Mouse (Mus musculus) heart, postnatal 14 days (tissue): ENCODE data around the gene Zscan21. TPM values are rescaled to one million over a fixed set of nuclear protein-coding genes. Genes with fewer than 3 reads are reported as not detected.

Experiments
- DNase-seq, 2 experiments: peaks; one replicate each; pipeline ENCODE4 v3.0.0; 2021 to 2022
- intact Hi-C: fragments of 180-260 bp; cut with DNase I; formaldehyde crosslinking; loops from one replicate; pipeline ENCODE4 v1.15.1; 2025
- long read RNA-seq, 2 experiments: library from polyadenylated mRNA; stranded (forward); transcript quantifications; one replicate each; pipeline ENCODE4 v2.0.0; 2021
- total RNA-seq, 2 experiments: library from RNA; stranded (reverse); gene quantifications; 2 replicates each; pipeline ENCODE4 v1.2.3; 2021

The Zscan21 gene
- total RNA-seq = 10 to 100 TPM; 13.7 to 14.2 TPM
- long read RNA-seq, experiment 1, transcript Zscan21-204 (4 exons, 2,204 nt) = minor isoform, 7 of 26 reads
- long read RNA-seq, experiment 1, transcript Zscan21-201 (5 exons, 2,252 nt) = major isoform, 10 of 26 reads
- long read RNA-seq, experiment 1, transcript Zscan21-205 (5 exons, 2,310 nt) = minor isoform, 6 of 26 reads
- long read RNA-seq, experiment 1, partial matches to known transcripts = 0 of 26 reads
- long read RNA-seq, experiment 1, other reads (novel, unspliced or antisense) = 1 of 26 reads
- long read RNA-seq, experiment 2, transcript Zscan21-205 (5 exons, 2,310 nt) = minor isoform, 5 of 23 reads
- long read RNA-seq, experiment 2, transcript Zscan21-204 (4 exons, 2,204 nt) = major isoform, 12 of 23 reads
- long read RNA-seq, experiment 2, partial matches to known transcripts = 0 of 23 reads
- long read RNA-seq, experiment 2, other reads (novel, unspliced or antisense) = 0 of 23 reads

DNA sequence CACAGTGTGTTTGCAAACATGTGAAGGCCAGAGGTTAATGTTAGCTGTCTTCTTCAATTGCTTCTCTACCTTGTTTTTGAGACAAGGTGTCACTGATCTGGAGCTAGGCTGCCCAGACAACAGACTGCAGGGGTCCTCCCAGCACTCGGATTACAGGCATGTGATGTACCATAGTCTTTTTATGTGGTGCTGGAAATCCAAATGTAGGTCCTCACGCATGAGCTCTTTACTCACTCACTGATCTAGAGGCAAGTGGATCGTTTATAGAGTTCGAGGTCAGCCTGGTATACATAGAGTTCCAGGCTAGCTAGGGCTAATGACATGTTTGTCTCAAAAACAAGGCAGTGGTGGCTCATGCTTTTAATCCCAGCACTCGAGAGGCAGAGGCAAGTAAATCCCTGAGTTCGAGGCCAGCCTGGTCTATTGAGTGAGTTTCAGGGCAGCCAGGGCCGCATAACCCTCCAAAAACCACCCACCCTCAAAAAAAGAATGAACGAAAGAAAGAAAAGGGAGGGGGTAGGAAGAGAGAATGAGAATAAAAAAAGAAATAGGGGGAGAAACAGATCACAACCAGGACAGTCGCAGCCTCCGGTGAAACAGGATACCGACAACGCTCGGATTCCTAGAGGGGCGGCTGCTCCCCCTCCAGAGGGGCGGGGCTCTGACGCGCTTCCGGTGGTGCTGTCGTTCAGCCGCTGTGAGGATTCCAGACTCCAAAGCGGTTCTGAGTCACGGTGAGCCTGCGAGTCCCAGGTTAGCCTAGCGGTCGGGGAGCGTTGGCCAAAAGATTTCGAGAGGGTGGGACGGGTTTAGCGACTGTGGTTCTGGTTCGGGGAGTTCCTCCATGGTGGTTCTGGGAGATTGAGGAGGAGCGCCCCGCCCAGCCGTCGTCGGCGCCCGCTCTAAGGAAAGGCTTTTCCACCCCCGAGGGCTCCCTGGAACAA is at the start of gene Zscan21:
Gene Zscan21 (plus strand): TSS at position 649 of the 944 bp plus-strand sequence.
- peak; percentile 90 to 93 for DNase-seq
- intact Hi-C loops = no loop called here

DNA sequence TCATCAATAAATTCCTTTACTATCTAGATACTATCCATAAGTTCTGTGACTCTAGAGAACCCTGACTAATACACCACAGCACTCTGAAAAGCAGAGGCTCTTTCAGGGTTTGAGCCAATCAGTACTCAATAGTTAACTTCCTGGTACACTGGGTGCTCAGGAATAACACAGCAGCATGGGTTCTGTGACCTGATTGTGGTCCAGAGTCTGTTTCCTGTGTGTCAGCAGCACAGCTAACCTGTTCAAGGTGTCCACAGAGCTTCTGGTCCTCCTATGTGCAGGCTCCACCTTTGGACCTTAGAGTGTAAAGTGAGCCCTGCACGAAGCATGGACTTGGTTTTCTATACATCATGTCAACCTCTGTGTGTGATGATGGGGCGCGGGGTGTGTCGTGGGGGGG is 42.9 kb upstream of the Zscan21 start:
- intact Hi-C loops = no loop called here

DNA sequence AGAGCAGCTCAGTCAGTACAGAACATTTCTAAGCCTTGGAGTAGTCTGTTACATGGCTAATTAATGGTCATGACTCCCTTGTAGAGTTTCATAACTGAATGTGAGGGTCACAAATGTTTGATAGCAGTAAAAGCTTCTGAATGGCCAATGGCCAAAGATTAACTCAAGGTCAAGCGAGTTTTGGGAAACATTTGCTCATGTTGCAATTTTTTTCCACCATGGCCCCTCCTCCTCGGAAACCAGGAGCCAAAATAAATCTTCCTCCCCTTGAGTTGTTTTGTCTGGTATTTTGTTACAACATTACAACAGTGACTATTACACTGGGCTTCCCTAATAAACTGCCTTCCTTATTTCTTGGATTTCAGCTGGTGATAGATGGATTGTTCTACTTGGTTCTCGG is 41.0 kb upstream of the Zscan21 start:
- no peak for DNase-seq
- intact Hi-C loops = no loop called here

More for the DNA sequence above, 42.9 kb upstream of the Zscan21 start:
- DNase-seq = no peak

DNA sequence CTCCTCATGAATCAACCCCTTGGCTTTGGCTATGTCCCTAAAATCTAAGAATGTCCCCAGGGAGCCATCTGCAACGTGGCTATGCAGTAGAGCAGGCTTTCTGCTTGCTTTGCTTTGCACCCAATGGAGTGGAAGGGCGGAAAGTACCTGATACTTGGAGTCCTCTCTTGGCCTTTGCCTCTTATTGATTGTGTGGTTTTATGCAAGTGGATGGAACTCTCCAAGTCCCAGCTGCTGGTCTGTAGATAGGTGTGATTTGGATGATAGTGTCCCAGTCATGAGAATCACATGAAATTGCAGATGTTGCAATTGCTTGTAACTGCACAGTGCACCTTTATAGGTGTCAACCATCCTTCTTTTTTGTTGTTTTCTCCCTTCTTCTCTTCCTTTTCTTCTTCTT is 40.6 kb upstream of the Zscan21 start:
- intact Hi-C loops = no loop called here
- no peak for DNase-seq

- DNase-seq = no peak
- intact Hi-C loops = no loop called here
Measured at GRCm38 (mm10) chr5:138080456-138080855, 36.2 kb upstream of the Zscan21 start.

DNA sequence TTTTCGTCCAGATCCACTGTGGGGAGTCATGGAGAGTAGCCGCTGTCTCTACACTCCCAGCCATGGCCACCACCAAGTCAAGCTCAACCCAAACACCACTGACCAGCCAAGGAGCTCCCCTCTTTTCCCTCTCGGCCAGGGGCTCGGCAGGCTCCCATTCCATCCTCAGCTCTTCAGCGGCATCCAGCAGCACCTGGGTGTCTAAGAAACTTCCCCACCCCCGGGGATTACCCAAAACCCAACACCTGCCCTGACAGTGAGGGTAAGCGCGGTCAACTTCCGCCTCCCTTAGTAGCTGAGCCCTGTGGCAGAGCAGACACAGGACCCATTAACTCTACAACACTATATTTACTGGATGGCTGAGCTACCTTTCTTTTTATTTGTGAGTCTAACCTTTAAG is 35.3 kb upstream of the Zscan21 start:
- no peak for DNase-seq

GRCm38 (mm10) chr5:138083318-138083900 is 33.3 kb upstream of the Zscan21 start:
- intact Hi-C loops = no loop called here
- DNase-seq = no peak

More for the DNA sequence above, 35.3 kb upstream of the Zscan21 start:
- intact Hi-C loops = no loop called here

DNA sequence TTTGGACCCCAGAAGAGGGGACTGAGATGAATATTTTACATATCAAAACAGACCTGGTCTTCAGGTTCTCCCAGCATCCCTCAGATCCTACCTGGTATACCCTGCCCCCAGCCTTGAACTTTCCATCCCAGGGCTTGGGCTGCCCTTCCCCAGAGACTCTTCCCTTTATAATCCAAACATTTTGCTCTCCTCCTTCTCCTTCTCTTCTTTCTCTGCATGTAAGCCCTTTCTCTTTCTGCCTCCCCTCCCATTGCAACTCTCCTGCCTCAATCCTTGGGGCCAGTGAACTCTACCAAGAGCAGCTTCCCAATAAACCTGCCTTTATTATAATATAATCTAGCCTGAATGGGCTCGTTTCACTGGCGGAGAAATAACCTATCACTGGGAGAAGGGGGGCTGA is 32.8 kb upstream of the Zscan21 start:
- intact Hi-C loops = no loop called here
- no peak for DNase-seq

DNA sequence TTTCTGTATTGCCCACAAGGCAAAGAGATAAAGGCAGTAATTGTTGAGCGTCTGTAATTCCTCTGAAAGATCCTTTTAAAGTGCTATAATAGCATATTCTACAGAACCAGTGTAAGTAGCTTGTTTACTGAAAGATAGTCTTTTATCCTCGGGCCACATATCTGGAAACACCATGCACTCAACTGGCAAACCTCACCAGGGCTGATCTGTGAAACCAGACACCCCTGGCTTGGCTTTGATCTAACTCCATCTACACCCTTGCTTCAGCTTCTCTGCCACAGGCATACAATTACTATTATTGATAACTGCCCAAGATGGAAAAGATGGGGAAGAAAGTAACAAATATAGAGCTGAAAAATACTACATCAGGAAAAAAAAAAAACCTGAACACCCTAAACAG is 32.2 kb upstream of the Zscan21 start:
- DNase-seq = no peak
- intact Hi-C loops = no loop called here

DNA sequence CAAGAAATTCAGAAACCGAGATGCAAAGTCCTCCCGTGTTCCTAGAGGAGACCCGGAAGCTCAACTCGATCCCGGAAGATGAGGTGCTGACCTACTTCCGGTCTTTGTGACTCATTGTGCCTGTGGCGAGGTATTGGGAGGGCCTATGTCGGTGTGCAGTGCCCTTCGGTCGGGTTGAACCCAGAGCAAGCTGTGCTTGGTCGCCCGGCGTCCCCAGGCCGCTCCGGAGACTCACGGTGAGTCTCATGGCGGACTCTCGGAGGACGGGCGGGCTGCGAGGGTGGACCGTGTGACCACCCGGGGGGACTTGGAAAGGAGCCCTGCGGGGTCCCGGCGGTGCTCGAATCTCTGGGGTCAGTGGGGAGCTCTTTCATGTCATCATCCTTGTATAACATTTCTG is 31.7 kb upstream of the Zscan21 start, which contains the start of gene Zkscan1:
Gene Zkscan1 (plus strand): TSS at position 89 of the 400 bp plus-strand sequence.
- intact Hi-C loops = no loop called here
- peak; percentile 71 to 80 for DNase-seq

- no peak for DNase-seq
- intact Hi-C loops = no loop called here
Measured at GRCm38 (mm10) chr5:138085421-138085911, 31.2 kb upstream of the Zscan21 start.

DNA sequence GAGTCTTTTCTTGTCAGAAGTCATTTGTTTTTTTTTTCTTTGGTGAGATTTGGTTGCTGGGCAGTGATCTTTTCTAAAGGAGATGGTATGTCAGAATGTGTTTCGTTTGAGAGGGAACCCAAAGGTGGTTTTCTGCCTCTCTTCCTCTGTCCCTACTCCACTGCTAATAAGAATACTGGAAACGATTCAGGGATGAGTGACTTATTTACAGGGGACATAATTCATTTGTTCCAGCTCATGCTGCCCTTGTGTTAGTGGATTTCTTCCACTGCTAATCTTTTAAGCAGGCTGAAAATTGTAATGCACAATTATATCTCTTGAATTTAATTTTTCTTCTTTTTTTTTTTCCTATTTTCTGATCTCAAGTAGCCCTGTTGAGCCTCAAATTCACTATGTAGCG is 29.9 kb upstream of the Zscan21 start:
- no peak for DNase-seq
- intact Hi-C loops = no loop called here

GRCm38 (mm10) chr5:138088366-138088765 is 28.3 kb upstream of the Zscan21 start:
- no peak for DNase-seq
- intact Hi-C loops = no loop called here

GRCm38 (mm10) chr5:138089108-138089551 is 27.6 kb upstream of the Zscan21 start:
- DNase-seq = no peak
- intact Hi-C loops = no loop called here

- intact Hi-C loops = no loop called here
- peak in 1 of 2 experiments; percentile 25 for DNase-seq
Measured at GRCm38 (mm10) chr5:138090271-138090670, 26.4 kb upstream of the Zscan21 start.

- intact Hi-C loops = no loop called here
Measured at GRCm38 (mm10) chr5:138090737-138091136, 26.0 kb upstream of the Zscan21 start.

DNA sequence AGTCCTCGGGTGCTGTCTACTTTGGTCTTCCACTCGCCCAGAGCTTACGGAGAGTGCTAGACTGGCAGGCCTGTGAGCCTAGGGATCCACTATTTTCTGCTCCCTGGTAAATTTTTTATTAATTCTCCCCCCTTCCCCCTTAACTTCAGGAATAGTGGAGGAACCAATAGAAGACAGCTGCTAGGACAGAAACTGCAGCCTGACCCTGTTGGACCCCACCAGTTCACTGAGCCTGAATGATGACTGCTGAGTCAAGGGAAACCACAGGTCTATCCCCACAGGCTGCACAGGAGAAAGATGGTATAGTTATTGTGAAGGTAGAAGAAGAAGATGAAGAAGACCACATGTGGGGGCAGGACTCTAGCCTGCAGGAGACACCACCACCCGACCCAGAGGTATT is 23.9 kb upstream of the Zscan21 start:
- no peak for DNase-seq
- intact Hi-C loops = no loop called here

More at GRCm38 (mm10) chr5:138090737-138091136, 26.0 kb upstream of the Zscan21 start:
- DNase-seq = no peak

DNA sequence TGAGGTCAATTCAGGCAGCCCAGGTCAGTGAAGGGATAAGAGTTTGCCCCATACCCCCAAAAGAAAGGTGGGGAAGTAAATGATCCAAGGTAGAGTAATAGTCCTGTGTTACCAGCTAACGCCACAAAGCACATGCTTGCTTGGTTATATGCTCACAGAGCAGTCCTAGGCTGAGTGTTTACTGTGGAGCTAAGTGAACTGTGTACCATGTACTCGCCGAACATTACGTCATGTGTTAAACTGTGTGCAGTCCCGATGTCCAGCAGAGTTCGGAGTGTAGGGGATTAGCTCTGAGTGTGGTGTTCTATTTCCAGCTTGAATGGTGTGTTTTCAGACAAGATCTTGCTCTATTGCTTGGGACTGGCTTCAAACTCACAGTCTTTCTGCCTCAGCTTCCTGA is 22.2 kb upstream of the Zscan21 start:
- DNase-seq = no peak
- intact Hi-C loops = no loop called here

DNA sequence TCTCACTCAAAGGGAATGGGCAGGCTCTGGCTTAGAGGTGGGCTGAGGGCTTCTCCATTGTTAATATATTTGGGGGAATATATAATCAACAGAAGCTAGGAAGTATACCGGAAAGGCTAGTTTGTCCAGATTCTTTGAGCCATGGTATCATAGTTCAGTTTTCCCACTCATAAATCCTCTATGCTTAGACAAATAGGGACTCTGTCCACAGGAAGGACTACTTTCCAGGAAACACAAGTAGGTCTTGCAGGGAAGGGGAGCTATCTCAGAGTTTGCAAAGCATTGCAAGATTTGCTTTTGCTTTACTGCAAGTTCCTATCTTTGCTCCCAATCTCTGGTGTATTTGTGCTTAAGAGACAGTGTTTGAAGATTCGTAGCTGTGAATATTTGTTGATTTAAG is 11.7 kb upstream of the Zscan21 start:
- no peak for DNase-seq
- intact Hi-C loops = no loop called here

GRCm38 (mm10) chr5:138107130-138107529 is 9.6 kb upstream of the Zscan21 start:
- no peak for DNase-seq
- intact Hi-C loops = no loop called here
